Mouse (Mus musculus): ENCODE data around the gene Pcna. TPM values are rescaled to one million over a fixed set of nuclear protein-coding genes. Genes with fewer than 3 reads are reported as not detected.
"Not testable (repeated sequence)": the region's sequence is repeated elsewhere in the genome, so short reads cannot be mapped to it uniquely, and the experiment has no call there.

Gene Pcna
- polyA plus RNA-seq, 1 experiment: not detected

DNA sequence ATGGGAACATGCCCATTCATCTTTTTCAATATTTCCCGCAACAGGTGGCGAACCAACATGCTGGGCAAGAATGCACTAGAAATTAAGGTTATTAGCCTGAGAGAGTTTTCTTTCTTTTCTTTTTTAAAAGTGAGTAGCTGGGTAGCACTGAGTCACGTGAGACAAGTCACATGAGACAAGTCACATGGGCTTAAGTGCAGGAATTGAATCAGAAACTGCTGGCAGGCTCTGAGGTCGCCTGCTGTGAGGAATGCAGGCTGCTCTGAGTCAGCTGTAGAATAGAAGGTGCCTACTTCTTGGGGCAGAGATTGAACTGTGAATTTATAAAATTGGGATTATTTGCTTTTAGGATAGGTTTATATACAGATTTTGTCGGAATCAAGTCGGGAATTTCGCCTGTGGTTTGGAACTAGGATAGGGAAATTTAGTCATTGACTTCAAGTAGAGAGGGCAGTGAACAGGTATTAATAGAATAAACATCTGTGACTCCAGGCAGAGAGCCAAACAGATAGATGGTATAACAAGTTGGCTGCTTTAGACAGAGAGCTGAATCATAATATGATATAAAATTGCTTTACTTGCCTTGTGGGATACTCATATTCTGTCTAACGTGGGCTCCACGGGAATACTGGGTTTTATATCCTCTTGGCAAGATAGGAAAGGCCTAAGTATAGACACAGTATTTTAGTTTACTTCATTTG, 33.4 kb upstream of the Pcna start:
- WGBS: 60% methylated on average over 9 of the region's 9 CpGs
- H3K4me3 ChIP-seq (ENCODE audit: insufficient read depth, low read depth, low read length): no peak overlapping the region
- peaks cover 35% of the 10 kb centered on the region for H3K4me1 ChIP-seq (ENCODE audit: control insufficient read depth, insufficient read depth, low read length)
- TF ChIP-seq POLR2A (IDR thresholded peaks at IDR 0.05; ENCODE audit: insufficient read depth, low read depth, low read length) (no peak), CTCF (IDR thresholded peaks at IDR 0.05; ENCODE audit: insufficient read depth, low read depth, low read length) (no peak)
- H3K27ac ChIP-seq (ENCODE audit: insufficient read depth, low read depth, low read length): no peak overlapping the region

DNA sequence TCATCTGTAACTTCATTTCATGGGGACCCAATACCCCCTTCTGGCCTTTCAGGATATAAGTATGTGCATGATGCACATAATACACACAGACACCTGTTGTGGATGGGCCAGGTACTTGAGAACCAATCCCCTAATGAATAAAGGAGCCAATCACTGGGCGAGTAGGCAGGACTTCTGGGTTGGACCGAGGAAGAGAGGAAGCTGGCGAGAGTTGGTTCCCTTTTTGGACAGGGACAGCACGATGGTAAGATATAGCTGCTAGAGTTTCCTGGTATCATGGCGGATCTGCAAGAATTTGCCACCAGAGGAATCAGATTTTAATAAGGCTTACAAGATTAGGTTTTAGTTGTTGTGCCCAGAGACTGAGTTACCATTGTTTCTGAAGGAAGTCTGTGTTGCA, 32.6 kb upstream of the Pcna start:
- not testable (repeated sequence) for H3K4me3 ChIP-seq (ENCODE audit: insufficient read depth, low read depth, low read length); H3K27ac ChIP-seq (ENCODE audit: insufficient read depth, low read depth, low read length)
- WGBS: 94% methylated on average over 5 of the region's 5 CpGs
- H3K4me1 ChIP-seq (ENCODE audit: control insufficient read depth, insufficient read depth, low read length): peaks cover 34% of the 10 kb centered on the region

DNA sequence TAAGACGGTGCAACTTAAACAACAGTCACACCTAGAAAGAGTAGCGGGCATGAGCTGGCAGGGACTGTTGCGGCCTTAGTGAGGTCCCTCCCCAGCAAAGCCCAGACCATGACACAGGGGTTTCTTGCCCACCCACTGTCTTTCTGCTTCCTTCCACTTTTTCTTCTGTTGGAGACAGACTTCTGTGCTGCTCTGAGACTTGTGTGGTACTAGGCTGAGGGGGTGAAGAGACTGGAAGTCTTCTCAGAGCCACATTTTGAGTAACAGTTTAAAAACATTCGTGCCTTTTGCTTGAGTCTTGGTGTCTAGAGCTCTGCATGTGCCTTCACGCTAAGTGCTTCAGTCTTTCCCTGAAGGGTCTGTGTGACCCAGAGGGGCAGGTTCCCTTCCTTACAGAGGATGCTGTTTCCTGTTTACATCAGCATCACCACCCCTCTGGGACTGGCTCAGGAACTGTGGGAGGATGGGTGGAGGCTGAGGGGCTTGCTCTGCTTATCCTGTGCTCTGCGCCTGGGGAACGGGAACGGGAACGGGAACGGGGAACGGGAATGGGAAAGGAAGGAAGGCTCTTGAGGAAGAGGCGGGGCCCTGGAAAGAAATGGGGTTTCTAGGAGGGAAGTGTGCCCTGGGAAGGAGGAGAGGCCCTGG, 31.5 kb upstream of the Pcna start:
- 58% methylated on average over 12 of the region's 12 CpGs for WGBS
- Histone ChIP-seq H3K27ac (ENCODE audit: insufficient read depth, low read depth, low read length) (peak overlapping the region; percentile 36), H3K4me3 (ENCODE audit: insufficient read depth, low read depth, low read length) (no peak overlapping the region), H3K4me1 (ENCODE audit: control insufficient read depth, insufficient read depth, low read length) (peaks cover 34% of the 10 kb centered on the region)
- TF ChIP-seq CTCF (IDR thresholded peaks at IDR 0.05; ENCODE audit: insufficient read depth, low read depth, low read length) (no peak), POLR2A (IDR thresholded peaks at IDR 0.05; ENCODE audit: insufficient read depth, low read depth, low read length) (no peak)

DNA sequence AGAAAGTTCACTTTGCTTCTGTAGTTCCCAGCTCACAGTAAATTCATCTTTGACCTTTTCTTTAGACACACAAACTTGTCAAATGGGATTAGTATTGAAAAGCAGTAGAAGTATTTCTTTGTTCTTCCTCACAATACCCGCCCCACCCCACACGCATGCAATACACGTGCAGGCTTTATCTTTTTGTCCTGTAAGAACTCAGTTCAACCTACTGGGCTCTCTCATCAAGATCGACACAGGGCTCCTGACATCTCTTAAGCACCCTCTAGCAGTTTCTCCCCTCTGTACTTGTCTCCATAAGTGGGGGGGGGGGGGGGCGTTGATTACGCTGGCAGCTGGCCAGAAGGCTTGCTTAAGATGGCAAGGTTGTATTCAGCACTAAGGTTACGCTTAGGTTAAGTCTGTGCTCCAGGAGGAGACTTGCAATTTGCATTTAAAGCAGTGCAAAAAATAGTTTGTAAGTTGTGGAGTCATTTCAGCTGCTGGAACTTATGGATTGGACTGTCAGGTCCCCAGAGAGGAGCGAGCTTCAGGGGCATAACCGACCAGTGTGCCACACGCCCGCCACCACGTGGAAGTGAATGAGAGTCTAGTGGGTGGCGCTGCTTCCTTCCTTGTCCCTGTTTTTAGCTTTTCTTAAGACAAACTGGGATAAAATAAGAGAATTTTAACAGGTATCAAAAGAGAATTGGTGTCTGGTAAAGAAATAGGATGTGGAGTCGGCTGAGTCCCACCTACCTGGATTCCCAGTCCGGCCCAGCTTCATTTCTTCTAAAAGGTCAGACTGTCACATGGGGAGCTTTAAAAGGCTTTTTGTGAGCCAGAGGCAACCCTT, 30.3 kb upstream of the Pcna start:
- no peak overlapping the region for H3K4me3 ChIP-seq (ENCODE audit: insufficient read depth, low read depth, low read length)
- no peak overlapping the region for H3K27ac ChIP-seq (ENCODE audit: insufficient read depth, low read depth, low read length)
- TF ChIP-seq POLR2A (IDR thresholded peaks at IDR 0.05; ENCODE audit: insufficient read depth, low read depth, low read length): no peak
- no peak for TF ChIP-seq CTCF (IDR thresholded peaks at IDR 0.05; ENCODE audit: insufficient read depth, low read depth, low read length)

DNA sequence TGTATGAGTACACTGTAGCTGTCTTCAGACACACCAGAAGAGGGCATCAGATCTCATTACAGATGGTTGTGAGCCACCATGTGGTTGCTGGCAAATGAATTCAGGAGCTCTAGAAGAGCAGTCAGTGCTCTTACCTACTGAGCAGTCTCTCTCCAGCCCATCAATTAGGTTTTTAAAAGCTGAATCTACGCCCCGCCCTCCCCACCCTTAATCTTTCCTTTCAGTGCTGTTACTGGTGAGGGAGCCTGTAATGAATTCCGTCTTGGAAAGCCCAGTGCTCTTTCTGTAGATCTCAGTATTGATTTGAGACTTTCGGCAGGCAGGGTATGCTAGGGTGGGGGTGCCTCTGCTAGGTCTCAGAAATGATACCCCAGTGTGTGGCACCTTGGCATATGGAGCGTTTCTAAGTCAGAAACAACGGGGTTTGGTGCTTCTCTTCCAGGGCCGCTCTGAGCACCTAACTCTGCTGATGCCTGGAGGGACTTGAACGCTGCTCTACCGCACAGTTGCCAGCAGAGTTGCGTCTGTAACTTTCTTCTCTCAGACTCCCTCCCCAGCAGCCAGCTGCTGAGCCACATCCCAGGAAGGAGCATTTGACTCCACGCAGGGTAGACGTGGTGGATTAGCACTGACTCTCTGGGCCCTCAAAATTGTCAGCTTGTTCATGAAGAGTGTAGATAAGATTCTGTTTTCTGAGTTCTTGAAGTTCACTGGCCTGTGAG, 29.5 kb upstream of the Pcna start:
- peak overlapping the region; percentile 63; the same call in 1 of the 2 replicates for H3K27ac ChIP-seq (ENCODE audit: insufficient read depth, low read depth, low read length)
- TF ChIP-seq POLR2A (IDR thresholded peaks at IDR 0.05; ENCODE audit: insufficient read depth, low read depth, low read length): no peak
- no peak for TF ChIP-seq CTCF (IDR thresholded peaks at IDR 0.05; ENCODE audit: insufficient read depth, low read depth, low read length)
- no peak overlapping the region for H3K4me3 ChIP-seq (ENCODE audit: insufficient read depth, low read depth, low read length)
- 26% methylated on average over 12 of the region's 12 CpGs for WGBS
- peaks cover 37% of the 10 kb centered on the region for H3K4me1 ChIP-seq (ENCODE audit: control insufficient read depth, insufficient read depth, low read length)

More for the DNA sequence above, 30.3 kb upstream of the Pcna start:
- WGBS: 22% methylated on average over 15 of the region's 15 CpGs
- H3K4me1 ChIP-seq (ENCODE audit: control insufficient read depth, insufficient read depth, low read length): peaks cover 37% of the 10 kb centered on the region

DNA sequence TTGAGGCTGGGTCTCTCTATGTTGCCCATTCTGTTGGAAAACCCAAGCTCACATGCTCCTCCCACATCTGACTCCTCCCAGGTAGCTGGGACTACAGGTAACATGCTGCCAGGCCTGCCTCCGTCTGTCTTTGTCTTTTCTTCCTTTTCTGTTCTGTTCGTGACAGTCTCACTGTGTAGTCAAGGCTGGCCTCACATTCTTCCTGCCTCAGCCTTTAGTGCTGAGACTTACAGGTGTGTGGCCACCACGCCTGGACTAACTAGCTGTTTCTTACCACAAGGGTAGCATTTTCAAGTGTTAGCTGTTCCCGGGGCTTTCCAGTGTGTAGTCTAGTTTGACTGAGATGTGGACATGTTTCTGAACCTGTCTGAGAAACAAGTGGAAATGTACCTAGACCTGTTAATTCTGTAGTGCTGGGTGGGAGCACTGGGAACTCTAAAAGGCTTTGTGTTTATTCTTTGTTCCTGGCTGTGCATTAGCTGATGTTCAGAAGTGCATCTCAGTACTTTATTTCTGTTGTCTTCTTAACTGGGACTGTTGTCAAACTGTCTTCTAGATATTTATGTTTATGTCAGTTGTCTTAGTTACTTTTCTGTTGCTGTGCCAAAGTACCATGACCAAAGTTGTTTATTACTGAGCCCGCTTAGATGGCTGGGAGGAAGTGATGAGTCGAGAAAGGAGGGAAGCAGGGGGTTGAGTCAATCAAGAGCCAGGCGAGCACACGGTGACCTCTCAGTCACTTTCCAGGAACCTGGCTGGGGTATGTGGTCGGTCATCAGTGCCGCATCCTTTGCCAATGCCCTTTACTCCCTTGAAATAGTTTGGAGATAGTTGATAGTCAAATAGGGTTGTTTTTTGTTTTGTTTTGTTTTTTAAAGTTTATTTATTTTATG, 28.7 kb upstream of the Pcna start:
- Histone ChIP-seq H3K27ac (ENCODE audit: insufficient read depth, low read depth, low read length) (peak overlapping the region; percentile 35; the same call in 1 of the 2 replicates), H3K4me3 (ENCODE audit: insufficient read depth, low read depth, low read length) (no peak overlapping the region), H3K4me1 (ENCODE audit: control insufficient read depth, insufficient read depth, low read length) (peaks cover 37% of the 10 kb centered on the region)
- WGBS: 63% methylated on average over 10 of the region's 10 CpGs
- TF ChIP-seq POLR2A (IDR thresholded peaks at IDR 0.05; ENCODE audit: insufficient read depth, low read depth, low read length) (no peak), CTCF (IDR thresholded peaks at IDR 0.05; ENCODE audit: insufficient read depth, low read depth, low read length) (no peak)

DNA sequence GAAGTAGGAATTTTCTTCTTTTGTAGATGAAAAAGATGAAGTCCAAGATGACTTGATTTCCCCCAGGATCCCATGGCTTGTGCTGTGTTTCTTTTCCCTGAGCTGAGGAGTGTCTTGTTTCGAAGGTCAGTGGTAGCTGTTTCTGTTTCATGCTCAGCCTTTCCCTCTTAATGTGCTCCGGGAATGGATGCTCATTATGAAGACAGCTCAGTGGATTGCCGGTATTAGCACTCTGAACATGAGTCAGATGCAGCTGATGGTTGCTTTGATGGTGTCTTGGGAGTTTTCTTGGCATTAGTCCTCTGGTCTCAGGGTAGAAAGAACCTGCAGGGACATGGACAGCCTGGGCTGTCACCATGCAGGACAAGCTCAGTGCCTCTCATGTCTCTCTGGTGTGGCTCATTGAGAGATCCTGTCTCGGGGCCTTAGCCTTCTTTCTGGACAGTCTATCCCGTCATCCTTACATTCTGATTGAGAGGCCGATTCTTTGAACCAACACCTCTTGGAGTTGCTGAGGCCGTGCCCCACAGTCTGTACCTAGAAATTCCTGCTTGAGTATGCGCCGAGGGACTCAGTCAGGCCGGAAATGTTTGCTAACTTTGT, 27.5 kb upstream of the Pcna start:
- Histone ChIP-seq H3K4me3 (ENCODE audit: insufficient read depth, low read depth, low read length) (no peak overlapping the region), H3K27ac (ENCODE audit: insufficient read depth, low read depth, low read length) (peak overlapping the region; percentile 41; the same call in 1 of the 2 replicates), H3K4me1 (ENCODE audit: control insufficient read depth, insufficient read depth, low read length) (peaks cover 37% of the 10 kb centered on the region)
- TF ChIP-seq POLR2A (IDR thresholded peaks at IDR 0.05; ENCODE audit: insufficient read depth, low read depth, low read length) (no peak), CTCF (IDR thresholded peaks at IDR 0.05; ENCODE audit: insufficient read depth, low read depth, low read length) (no peak)
- 78% methylated on average over 10 of the region's 10 CpGs for WGBS

All from olfactory bulb, adult 2 months (tissue).